Mouse (Mus musculus): ENCODE results near the gene Gm1123.

GRCm38 (mm10) chr9:99057751-99058150 is 22.2 kb upstream of the Gm1123 start:
- TF ChIP-seq CTCF (IDR thresholded peaks at IDR 0.05; ENCODE audit: borderline replicate concordance, insufficient read depth, low read depth, low read length), result no peak
- TF ChIP-seq POLR2A (IDR thresholded peaks at IDR 0.05; ENCODE audit: borderline replicate concordance, insufficient read depth, low read length), result no peak

All from cerebellum, adult 2 months (tissue).